Mouse (Mus musculus): ENCODE measurements at regions not wholly inside any gene's neighbourhood (a gene's known extent, or its start where the extent isn't known, plus 50 kb on each side); places are given as distances from the start of the nearest gene placed in this dataset.

GRCm38 (mm10) chr6:81668944-81669343, 254.5 kb upstream of the Gcfc2 start:
- TF ChIP-seq POU5F1 (IDR thresholded peaks at IDR 0.05; ENCODE audit: borderline replicate concordance, low read length) (no peak), CTCF (conservative IDR thresholded peaks at IDR 0.05; ENCODE audit: low read length) (no peak)
